Mouse (Mus musculus): ENCODE results near the gene Catsper3. TPM values are rescaled to one million over a fixed set of nuclear protein-coding genes. Genes with fewer than 3 reads are reported as not detected.

The Catsper3 gene
- polyA plus RNA-seq (2015; fragmentation: Nextera tagmentation; extraction: Ambion mirVana), result 0.07 TPM in 1 of 2 replicates, not detected in the other

DNA sequence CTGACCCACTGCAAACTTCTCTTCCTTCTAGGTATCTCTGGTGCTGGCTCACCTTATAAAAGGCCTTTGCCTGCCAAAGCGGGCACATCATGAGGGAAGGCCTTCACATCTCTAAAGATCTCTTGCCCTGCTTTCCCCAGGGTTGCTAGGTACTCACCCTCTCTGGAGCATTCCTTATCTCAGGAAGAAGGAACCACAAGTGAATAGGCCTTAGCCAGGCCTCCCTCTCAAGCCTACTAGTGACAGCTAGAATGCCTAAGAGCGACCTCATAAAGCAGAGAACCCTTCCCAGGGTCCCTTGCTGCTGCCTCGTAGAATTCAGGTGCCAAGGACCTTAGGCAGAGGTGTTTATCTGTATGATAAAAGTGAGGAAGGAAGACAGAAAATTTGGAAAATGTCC lies at the start of gene Catsper3:
Catsper3 (plus strand) TSS at position 301 of the 400 bp plus-strand sequence.
- ATAC-seq (ENCODE audit: low read depth), result no peak
- Histone ChIP-seq H3K4me1 (ENCODE audit: control insufficient read depth, low read depth, low read length) (no peaks in the 10 kb centered on the region), H3K27me3 (ENCODE audit: control insufficient read depth, insufficient read depth, low read depth, low read length) (no peaks in the 10 kb centered on the region), H3K36me3 (ENCODE audit: control insufficient read depth, insufficient read depth) (no peaks in the 10 kb centered on the region), H3K9me3 (replicated peaks; ENCODE audit: control insufficient read depth, low read length) (no peaks in the 10 kb centered on the region), H3K9ac (ENCODE audit: low read depth, low read length) (no peak within 1 kb of the TSS), H3K27ac (ENCODE audit: low read length) (no peak within 1 kb of the TSS), H3K4me3 (ENCODE audit: low read depth, low read length) (no peak within 1 kb of the TSS), H3K4me2 (ENCODE audit: low read depth, low read length) (no peak within 1 kb of the TSS)
- WGBS (ENCODE audit: insufficient replicate concordance), result 68% methylated on average over 3 of the region's 3 CpGs

DNA sequence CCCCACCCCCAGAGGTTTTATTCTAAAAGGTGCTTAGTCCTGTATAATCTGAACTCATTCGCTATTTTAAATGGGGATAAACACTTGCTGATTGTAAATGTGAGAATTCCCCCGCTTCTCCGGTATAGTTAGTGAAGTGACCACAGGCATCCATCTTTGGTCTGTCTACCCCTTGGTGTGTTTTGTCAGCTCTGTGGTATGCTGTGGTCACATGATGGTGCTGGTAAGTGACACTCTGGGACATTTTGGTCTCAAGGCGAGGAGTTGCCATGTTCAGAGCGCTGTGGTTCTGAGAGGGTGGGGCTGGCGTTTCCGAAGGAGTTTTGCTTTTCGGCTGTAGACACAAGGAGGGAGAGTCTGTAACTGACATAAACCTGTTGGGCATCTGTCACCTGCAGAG lies 46.5 kb upstream of the Catsper3 start:
- WGBS (ENCODE audit: insufficient replicate concordance), result 90% methylated on average over 8 of the region's 8 CpGs
- no peak for ATAC-seq (ENCODE audit: low read depth)
- no peaks in the 10 kb centered on the region for H3K36me3 ChIP-seq (ENCODE audit: control insufficient read depth, insufficient read depth)
- H3K4me2 ChIP-seq (ENCODE audit: low read depth, low read length), result no peak overlapping the region
- H3K27me3 ChIP-seq (ENCODE audit: control insufficient read depth, insufficient read depth, low read depth, low read length), result no peaks in the 10 kb centered on the region
- H3K9ac ChIP-seq (ENCODE audit: low read depth, low read length), result no peak overlapping the region
- no peaks in the 10 kb centered on the region for H3K4me1 ChIP-seq (ENCODE audit: control insufficient read depth, low read depth, low read length)
- no peak overlapping the region for H3K27ac ChIP-seq (ENCODE audit: low read length)
- no peak overlapping the region for H3K4me3 ChIP-seq (ENCODE audit: low read depth, low read length)
- H3K9me3 ChIP-seq (replicated peaks; ENCODE audit: control insufficient read depth, low read length), result no peaks in the 10 kb centered on the region

DNA sequence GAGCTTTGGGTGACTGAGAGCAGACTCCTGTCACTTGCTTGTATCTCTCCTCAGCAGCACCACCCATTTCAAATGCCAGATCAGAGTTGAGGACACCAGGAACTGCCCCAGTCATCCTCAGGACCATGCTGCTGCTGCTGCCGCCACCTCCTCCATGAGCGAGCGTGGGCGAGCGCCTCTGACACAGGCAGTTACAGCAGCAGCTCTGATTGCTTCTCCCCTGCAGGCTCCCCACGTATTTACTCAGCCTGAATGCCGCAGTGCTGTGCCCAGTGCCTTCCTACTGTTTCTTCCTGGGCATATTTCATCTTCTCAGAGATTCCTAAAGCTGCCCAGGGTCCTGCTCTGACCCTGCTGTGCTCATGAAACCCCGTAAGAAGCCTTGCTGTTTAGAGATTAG lies 42.1 kb upstream of the Catsper3 start:
- no peaks in the 10 kb centered on the region for H3K4me1 ChIP-seq (ENCODE audit: control insufficient read depth, low read depth, low read length)
- H3K27me3 ChIP-seq (ENCODE audit: control insufficient read depth, insufficient read depth, low read depth, low read length), result no peaks in the 10 kb centered on the region
- no peak for ATAC-seq (ENCODE audit: low read depth)
- no peak overlapping the region for H3K27ac ChIP-seq (ENCODE audit: low read length)
- WGBS (ENCODE audit: insufficient replicate concordance), result 72% methylated on average over 8 of the region's 8 CpGs
- H3K9me3 ChIP-seq (replicated peaks; ENCODE audit: control insufficient read depth, low read length), result no peaks in the 10 kb centered on the region
- no peak overlapping the region for H3K4me2 ChIP-seq (ENCODE audit: low read depth, low read length)
- no peak overlapping the region for H3K9ac ChIP-seq (ENCODE audit: low read depth, low read length)
- no peak overlapping the region for H3K4me3 ChIP-seq (ENCODE audit: low read depth, low read length)
- no peaks in the 10 kb centered on the region for H3K36me3 ChIP-seq (ENCODE audit: control insufficient read depth, insufficient read depth)

DNA sequence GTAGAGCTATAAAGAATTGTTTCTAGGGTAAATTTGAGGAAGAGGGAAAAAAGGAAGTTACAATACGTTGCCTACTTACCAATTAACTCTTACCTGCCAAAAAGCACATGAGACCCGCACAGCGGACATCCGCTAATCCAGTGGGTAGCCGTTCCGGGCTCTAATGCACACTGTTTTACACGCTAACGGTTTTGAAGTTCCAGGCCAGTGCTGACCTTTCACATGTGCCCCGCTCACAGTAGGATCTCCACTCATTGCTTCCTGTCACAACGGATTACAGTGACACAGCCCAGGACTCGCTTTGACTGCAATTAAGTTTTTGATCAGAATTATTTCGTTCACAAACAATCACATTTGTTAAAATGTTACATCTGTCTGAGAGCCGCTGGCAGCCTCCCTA lies 30.0 kb upstream of the Catsper3 start:
- Histone ChIP-seq H3K27me3 (ENCODE audit: control insufficient read depth, insufficient read depth, low read depth, low read length) (no peaks in the 10 kb centered on the region), H3K36me3 (ENCODE audit: control insufficient read depth, insufficient read depth) (no peaks in the 10 kb centered on the region), H3K4me3 (ENCODE audit: low read depth, low read length) (no peak overlapping the region), H3K27ac (ENCODE audit: low read length) (no peak overlapping the region), H3K9me3 (replicated peaks; ENCODE audit: control insufficient read depth, low read length) (no peaks in the 10 kb centered on the region), H3K4me2 (ENCODE audit: low read depth, low read length) (no peak overlapping the region), H3K9ac (ENCODE audit: low read depth, low read length) (no peak overlapping the region), H3K4me1 (ENCODE audit: control insufficient read depth, low read depth, low read length) (no peaks in the 10 kb centered on the region)
- no peak for ATAC-seq (ENCODE audit: low read depth)
- WGBS (ENCODE audit: insufficient replicate concordance), result 57% methylated on average over 13 of the region's 13 CpGs

DNA sequence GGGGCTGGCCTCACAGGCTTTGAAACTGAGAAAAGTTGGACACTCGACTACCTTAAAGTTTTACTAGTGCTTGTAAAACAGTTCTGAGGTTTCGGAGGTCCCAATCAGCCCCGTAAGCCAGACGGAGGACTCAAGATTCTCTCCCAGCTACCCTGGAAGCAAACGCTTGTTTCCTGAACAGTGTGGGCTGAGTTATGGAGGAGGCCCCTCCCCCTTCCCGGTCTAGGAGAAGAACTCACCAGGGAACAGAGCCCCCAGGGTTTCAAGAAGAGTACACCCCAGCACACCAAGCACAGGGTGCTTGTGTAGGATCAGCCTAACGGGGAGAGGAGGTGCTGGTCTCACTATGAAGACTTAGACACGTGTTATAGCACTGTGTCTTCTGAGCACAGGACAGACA lies 27.6 kb upstream of the Catsper3 start:
- 41% methylated on average over 8 of the region's 8 CpGs for WGBS (ENCODE audit: insufficient replicate concordance)
- H3K9ac ChIP-seq (ENCODE audit: low read depth, low read length), result no peak overlapping the region
- no peaks in the 10 kb centered on the region for H3K9me3 ChIP-seq (replicated peaks; ENCODE audit: control insufficient read depth, low read length)
- H3K27ac ChIP-seq (ENCODE audit: low read length), result no peak overlapping the region
- H3K4me3 ChIP-seq (ENCODE audit: low read depth, low read length), result no peak overlapping the region
- no peak overlapping the region for H3K4me2 ChIP-seq (ENCODE audit: low read depth, low read length)
- H3K4me1 ChIP-seq (ENCODE audit: control insufficient read depth, low read depth, low read length), result no peaks in the 10 kb centered on the region
- no peak for ATAC-seq (ENCODE audit: low read depth)
- no peaks in the 10 kb centered on the region for H3K27me3 ChIP-seq (ENCODE audit: control insufficient read depth, insufficient read depth, low read depth, low read length)
- no peaks in the 10 kb centered on the region for H3K36me3 ChIP-seq (ENCODE audit: control insufficient read depth, insufficient read depth)

DNA sequence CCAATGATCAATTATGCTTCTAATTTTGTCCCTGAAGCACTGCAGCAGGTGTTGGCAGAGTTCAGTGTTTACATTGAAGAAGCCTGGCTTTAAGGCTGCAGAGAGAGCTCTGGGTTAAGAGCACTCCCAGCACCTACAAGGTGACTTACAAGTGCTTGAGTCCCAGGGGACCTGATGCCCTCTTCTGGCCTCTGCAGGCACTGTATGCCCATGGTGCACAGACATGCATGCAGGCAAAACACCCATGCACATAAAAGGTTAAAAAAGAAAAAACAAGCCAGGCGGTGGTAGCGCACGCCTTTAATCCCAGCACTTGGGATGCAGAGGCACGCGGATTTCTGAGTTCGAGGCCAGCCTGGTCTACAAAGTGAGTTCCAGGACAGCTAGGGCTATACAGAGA lies 26.7 kb upstream of the Catsper3 start:
- H3K27ac ChIP-seq (ENCODE audit: low read length), result no peak overlapping the region
- no peaks in the 10 kb centered on the region for H3K4me1 ChIP-seq (ENCODE audit: control insufficient read depth, low read depth, low read length)
- H3K27me3 ChIP-seq (ENCODE audit: control insufficient read depth, insufficient read depth, low read depth, low read length), result no peaks in the 10 kb centered on the region
- no peaks in the 10 kb centered on the region for H3K9me3 ChIP-seq (replicated peaks; ENCODE audit: control insufficient read depth, low read length)
- no peak overlapping the region for H3K4me3 ChIP-seq (ENCODE audit: low read depth, low read length)
- no peak overlapping the region for H3K9ac ChIP-seq (ENCODE audit: low read depth, low read length)
- H3K36me3 ChIP-seq (ENCODE audit: control insufficient read depth, insufficient read depth), result no peaks in the 10 kb centered on the region
- H3K4me2 ChIP-seq (ENCODE audit: low read depth, low read length), result no peak overlapping the region
- 78% methylated on average over 6 of the region's 6 CpGs for WGBS (ENCODE audit: insufficient replicate concordance)
- no peak for ATAC-seq (ENCODE audit: low read depth)

DNA sequence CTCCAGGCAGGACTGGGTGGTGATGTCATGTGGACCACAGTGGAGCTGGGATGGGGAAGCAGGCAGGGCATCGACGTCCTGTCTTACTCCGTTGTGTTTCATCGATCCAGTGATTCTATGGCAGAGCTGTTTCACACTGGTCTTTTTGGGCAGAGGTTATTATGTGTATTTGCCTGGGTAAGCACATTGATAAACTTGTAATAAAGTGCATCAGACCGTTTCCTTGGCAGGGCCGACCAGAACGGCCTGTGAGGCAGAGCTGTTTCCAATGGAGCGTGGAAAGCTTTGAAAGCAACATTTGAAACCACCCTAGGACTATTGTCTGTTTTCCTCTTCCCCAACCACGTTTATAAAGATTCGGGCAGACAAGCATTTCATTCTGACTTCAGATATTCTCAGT lies 23.8 kb upstream of the Catsper3 start:
- Histone ChIP-seq H3K4me3 (ENCODE audit: low read depth, low read length) (no peak overlapping the region), H3K36me3 (ENCODE audit: control insufficient read depth, insufficient read depth) (no peaks in the 10 kb centered on the region), H3K4me1 (ENCODE audit: control insufficient read depth, low read depth, low read length) (no peaks in the 10 kb centered on the region), H3K4me2 (ENCODE audit: low read depth, low read length) (no peak overlapping the region), H3K27me3 (ENCODE audit: control insufficient read depth, insufficient read depth, low read depth, low read length) (no peaks in the 10 kb centered on the region), H3K27ac (ENCODE audit: low read length) (no peak overlapping the region), H3K9ac (ENCODE audit: low read depth, low read length) (no peak overlapping the region), H3K9me3 (replicated peaks; ENCODE audit: control insufficient read depth, low read length) (no peaks in the 10 kb centered on the region)
- no peak for ATAC-seq (ENCODE audit: low read depth)
- WGBS (ENCODE audit: insufficient replicate concordance), result 65% methylated on average over 10 of the region's 10 CpGs

DNA sequence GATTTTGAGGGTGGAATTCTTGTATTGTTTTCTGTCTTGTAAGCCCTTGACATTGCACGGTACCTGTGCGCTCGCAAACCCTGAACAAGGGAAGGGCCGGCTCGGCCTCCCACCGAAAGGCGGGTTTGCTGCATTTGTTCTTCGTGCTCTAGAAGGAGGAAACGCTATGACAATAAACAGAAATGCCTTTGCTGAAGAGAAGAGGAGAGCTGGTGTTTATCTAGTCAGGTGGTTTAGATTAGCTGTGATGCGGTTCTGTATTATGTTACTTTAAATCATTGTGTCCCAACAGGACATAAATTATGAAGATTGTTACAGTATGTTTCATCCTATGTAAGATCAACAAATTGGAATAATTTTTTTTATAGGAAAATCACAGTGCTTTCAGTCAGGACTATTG lies 22.9 kb upstream of the Catsper3 start:
- H3K4me2 ChIP-seq (ENCODE audit: low read depth, low read length), result no peak overlapping the region
- no peak for ATAC-seq (ENCODE audit: low read depth)
- no peaks in the 10 kb centered on the region for H3K9me3 ChIP-seq (replicated peaks; ENCODE audit: control insufficient read depth, low read length)
- no peak overlapping the region for H3K4me3 ChIP-seq (ENCODE audit: low read depth, low read length)
- H3K27ac ChIP-seq (ENCODE audit: low read length), result no peak overlapping the region
- H3K9ac ChIP-seq (ENCODE audit: low read depth, low read length), result no peak overlapping the region
- H3K4me1 ChIP-seq (ENCODE audit: control insufficient read depth, low read depth, low read length), result no peaks in the 10 kb centered on the region
- 74% methylated on average over 10 of the region's 10 CpGs for WGBS (ENCODE audit: insufficient replicate concordance)
- H3K27me3 ChIP-seq (ENCODE audit: control insufficient read depth, insufficient read depth, low read depth, low read length), result no peaks in the 10 kb centered on the region
- H3K36me3 ChIP-seq (ENCODE audit: control insufficient read depth, insufficient read depth), result no peaks in the 10 kb centered on the region

DNA sequence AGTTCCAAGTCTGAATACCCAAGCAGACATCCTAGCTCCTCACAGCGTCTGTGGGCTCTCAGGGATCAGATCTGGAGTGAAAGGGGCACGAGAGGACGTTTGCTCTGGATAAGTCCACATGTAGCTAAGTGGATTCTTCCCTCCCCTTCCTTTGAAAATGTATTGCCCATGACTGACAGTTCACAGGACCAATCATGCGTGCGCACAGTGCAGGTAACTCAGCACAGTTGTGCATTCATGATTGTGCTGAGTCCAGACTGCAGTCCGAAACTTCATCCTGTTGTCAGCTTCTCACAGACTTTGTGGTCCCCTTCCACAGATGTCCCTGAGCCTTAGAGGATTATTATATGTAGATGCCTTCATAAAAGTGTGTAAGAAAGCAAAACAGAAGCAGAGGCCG lies 10.0 kb upstream of the Catsper3 start:
- WGBS (ENCODE audit: insufficient replicate concordance), result 68% methylated on average over 7 of the region's 7 CpGs
- H3K4me3 ChIP-seq (ENCODE audit: low read depth, low read length), result no peak overlapping the region
- no peaks in the 10 kb centered on the region for H3K36me3 ChIP-seq (ENCODE audit: control insufficient read depth, insufficient read depth)
- no peak overlapping the region for H3K27ac ChIP-seq (ENCODE audit: low read length)
- H3K4me2 ChIP-seq (ENCODE audit: low read depth, low read length), result no peak overlapping the region
- H3K4me1 ChIP-seq (ENCODE audit: control insufficient read depth, low read depth, low read length), result no peaks in the 10 kb centered on the region
- no peaks in the 10 kb centered on the region for H3K9me3 ChIP-seq (replicated peaks; ENCODE audit: control insufficient read depth, low read length)
- ATAC-seq (ENCODE audit: low read depth), result no peak
- H3K27me3 ChIP-seq (ENCODE audit: control insufficient read depth, insufficient read depth, low read depth, low read length), result no peaks in the 10 kb centered on the region
- no peak overlapping the region for H3K9ac ChIP-seq (ENCODE audit: low read depth, low read length)

DNA sequence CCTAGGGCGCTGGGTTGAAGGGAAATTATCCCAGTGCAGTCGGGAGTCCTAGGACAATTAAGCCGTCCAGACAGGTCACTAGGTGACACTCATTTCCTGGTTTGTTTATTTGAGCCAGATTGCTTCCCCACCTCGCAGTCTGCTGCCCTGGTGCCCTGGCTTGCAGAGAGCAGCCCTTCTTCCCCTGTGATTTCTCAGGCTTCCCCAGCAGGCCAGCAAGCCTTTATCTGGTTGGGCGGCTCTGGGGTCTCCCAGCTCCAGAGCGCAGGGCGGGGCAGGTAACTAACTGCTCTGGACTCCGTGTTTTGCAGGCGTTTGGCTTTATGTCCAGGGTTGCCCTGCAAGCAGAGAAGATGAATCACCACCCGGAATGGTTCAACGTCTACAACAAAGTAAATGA lies 9.3 kb upstream of the Catsper3 start:
- H3K9ac ChIP-seq (ENCODE audit: low read depth, low read length), result no peak overlapping the region
- 47% methylated on average over 11 of the region's 11 CpGs for WGBS (ENCODE audit: insufficient replicate concordance)
- H3K9me3 ChIP-seq (replicated peaks; ENCODE audit: control insufficient read depth, low read length), result no peaks in the 10 kb centered on the region
- no peak overlapping the region for H3K4me2 ChIP-seq (ENCODE audit: low read depth, low read length)
- ATAC-seq (ENCODE audit: low read depth), result no peak
- H3K36me3 ChIP-seq (ENCODE audit: control insufficient read depth, insufficient read depth), result no peaks in the 10 kb centered on the region
- H3K27ac ChIP-seq (ENCODE audit: low read length), result no peak overlapping the region
- no peaks in the 10 kb centered on the region for H3K4me1 ChIP-seq (ENCODE audit: control insufficient read depth, low read depth, low read length)
- H3K4me3 ChIP-seq (ENCODE audit: low read depth, low read length), result no peak overlapping the region
- no peaks in the 10 kb centered on the region for H3K27me3 ChIP-seq (ENCODE audit: control insufficient read depth, insufficient read depth, low read depth, low read length)
